Mouse (Mus musculus): ENCODE results near the gene Hdac9.

The Hdac9 gene

DNA sequence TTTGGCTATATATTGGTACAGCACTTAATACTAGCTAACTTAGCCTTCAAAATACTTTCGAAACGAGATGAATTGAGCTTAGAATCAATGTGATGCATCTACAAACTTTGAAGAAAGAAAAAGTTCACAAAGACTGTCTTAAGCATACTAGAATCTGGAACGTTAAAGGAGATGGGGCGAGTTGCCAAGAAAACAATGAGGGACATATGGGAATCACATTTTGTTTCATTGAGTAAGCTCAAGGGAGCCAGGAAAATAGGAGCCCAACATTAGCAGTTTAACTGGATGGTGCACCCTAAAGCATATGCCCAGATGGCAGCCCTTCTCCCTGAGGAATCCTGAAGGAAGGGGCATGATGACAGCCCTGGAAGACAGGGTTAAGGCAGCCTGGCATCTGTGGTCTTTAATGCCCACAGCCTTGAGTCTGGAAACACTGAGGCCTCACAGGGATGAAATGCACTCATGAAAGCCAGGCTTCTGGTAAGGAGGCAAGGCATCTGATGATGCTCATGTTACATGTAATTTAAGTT lies 685.2 kb downstream of the Hdac9 start:
- no peak for DNase-seq (ENCODE audit: low read depth, low spot score)

DNA sequence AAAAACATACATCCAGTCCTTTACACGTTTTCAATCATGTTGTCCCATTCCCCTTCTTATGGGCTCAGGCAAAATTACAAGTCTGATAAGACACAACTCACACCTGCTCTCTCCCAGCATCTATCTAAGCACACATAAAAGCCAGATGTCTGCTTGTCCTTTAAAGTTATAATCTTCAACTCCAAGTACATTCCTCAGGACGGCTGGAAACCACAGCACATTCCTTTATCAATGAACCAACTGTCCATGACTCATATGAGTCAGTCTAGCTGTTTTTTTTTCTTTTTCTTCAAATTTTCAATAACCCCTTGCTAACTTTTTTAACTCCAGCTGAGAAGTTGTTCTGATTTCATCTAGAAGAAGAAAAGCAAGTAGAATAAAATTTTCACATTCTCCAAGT lies 692.4 kb downstream of the Hdac9 start:
- DNase-seq (ENCODE audit: low read depth, low spot score): no peak

DNA sequence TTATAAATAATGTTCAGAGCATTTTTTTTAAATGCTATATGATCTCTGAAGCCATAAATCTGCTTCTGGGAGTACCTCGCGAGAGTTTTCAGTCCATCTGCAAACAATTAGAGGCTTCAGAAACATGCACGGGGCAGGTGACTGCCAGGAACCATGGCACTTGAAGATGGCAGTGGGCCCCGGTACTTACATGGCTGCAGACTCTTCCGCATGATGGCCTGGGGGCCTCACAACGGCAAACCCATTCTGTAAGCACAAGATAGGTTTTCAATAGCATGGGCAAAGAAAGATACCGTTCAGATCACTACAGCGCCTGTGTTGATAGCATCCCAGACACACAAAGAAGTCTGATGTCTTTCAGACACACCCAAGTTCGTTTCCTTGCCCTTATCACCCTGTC lies 695.9 kb downstream of the Hdac9 start:
- no peak for DNase-seq (ENCODE audit: low read depth, low spot score)

DNA sequence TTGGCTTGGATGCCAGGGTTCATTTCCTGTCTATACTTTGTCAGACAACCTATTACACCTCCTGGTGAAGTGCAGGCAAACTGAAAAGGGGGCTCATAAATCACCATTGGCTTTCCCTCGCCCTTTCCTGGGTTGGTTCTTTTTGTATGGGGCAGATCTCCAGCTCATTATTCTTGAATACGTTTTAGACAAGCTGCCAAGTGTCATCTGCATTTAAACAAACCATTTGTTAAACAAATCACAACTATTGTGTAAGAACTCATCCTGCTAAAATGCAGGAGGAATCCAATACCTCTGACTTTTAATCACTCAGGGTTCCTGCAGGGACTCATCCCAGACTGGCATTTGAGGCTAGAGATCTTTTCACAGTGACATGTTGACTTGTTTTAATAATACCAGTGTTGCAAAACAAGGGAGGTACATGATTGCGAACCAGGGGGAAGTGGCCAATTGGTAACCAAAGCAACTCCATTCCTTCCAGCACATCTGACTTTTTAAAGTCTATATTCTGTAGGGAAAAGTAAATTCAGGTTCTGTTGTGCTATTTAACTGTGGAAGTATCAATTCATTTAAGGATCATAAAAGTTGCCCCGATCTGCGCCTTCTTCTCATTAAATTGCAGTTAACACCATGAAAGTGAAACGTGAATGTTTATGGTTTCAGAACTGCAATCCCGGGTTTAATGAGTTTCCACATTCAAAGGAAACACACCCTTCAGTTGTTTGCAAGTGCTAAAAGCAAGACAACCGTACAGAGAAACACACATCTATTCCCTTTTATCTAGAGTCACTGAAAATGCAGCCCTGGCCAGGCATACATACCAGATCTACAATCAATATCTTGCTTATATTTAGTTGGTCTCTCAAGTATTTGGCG lies 696.6 kb downstream of the Hdac9 start:
- DNase-seq (ENCODE audit: low read depth, low spot score): no peak

DNA sequence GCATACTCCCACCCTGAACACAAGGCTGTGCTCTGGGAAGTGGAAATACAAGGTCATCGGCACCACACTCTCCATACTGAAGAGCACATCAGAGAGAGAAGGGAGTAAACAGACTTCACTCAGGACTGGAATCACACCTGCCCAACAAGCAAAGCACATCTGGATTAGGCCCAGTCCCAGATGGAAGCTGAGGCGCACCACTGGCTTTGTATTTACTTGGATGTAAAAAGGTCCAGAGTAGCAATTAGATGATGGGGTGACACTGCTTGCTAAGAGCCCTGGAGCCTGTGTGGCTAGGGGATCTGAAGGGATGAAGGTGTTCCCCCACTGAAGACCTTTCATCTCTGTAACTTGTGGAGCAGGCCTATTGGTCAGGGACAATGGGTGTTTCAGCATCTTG lies 698.3 kb downstream of the Hdac9 start:
- DNase-seq (ENCODE audit: low read depth, low spot score): no peak

DNA sequence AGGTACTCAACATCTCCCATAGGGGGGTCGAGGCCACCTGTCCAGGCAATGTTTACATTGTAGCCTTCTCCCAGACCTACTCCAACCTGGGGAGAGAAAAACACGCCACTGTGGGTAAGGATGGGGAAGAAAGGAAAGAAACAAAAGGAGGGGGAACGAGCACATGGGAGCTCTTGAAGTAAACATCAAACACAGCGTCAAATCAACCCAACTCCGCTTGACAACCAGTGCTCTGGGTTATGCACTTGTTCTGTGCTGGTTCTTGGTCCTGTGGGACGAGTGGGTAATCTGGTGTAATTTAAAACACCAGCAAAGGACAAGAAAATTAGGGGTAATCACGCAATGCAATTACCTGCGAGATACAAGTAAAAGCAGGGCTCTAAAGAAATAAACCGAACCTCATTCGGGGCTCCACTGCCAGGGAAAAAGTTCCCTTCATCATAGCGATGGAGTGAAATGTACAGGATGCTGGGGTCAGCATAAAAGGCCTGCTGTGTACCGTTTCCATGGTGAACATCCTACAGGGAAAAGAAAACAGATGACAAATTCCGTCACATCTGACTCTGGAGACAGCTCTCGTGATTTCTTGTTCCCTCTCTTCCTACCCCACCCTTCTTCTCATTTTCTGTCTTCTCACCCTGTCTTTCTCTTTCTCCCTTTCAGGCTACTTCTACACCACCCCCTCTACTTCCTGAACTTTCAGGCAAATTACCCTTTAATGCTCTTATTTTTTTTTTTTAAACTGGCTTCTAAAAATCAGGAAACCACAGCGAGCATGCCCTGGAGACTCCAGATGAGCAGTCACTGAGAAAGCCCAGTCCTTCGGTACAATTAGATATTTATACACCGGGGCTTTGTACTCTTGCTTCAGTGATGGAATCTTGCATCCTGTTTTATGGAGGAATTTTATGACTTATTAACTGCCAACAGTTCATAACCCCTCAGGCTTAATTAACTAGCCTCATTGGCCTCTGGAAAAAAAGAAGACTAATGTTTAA lies 701.6 kb downstream of the Hdac9 start:
- no peak for DNase-seq (ENCODE audit: low read depth, low spot score)

DNA sequence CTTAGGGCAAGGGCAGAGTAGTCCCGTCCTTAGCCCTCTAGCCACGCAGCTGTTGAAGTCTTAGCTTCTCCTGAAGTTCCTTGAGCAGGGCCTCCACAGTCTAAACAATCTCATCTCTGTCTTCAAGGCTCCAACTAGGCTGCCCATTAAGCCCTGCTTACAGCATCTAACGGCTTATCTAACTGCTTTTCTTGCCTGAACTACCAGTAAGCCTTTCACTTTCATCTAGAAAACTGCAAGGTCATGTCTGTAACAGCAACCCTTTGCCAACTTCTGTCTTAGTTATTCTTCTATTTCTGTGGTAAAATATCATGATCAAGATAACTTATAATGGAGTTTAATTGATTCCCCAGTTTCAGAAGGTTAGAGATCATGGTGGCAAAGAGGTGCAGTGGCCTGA lies 704.7 kb downstream of the Hdac9 start:
- DNase-seq (ENCODE audit: low read depth, low spot score): no peak

DNA sequence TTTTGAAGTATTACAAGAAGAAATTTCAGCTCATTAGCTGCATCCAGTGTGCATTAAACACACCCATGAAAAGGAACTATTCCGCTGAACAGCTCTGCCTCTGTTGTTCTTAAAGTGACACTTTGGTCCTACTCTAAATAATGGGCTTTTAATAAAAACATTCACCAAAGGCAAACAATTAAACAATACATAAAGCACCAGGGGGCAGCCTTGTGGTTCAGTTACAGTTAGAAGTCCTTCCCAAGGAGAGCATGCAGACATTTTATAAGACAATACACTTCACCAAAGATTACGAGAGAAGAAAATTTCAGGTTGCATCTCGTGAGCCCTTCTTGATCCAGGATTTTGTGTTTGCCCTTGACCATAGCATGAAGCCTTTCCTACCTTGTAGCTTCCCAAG lies 715.4 kb downstream of the Hdac9 start:
- no peak for DNase-seq (ENCODE audit: low read depth, low spot score)

DNA sequence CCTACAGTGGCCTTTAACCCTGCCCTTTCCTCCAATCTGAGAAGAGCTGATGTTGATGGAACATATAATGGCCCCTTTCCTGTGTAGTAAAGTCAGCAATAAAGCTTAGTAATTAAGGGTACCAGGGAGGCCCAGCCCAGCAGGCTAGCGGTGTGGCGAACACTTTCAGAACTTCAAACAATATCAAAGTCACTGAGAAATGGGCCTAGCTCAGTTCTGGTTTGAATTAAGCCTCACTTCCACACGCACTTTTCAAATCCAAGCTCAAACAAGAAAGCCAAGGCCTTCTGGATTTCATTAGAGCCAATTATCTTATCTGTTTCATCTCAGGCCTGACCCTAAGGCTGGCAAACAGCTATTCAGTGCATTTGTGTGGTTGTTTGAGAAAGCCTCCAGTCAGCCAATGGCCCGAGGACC lies 716.9 kb downstream of the Hdac9 start:
- DNase-seq (ENCODE audit: low read depth, low spot score): no peak

DNA sequence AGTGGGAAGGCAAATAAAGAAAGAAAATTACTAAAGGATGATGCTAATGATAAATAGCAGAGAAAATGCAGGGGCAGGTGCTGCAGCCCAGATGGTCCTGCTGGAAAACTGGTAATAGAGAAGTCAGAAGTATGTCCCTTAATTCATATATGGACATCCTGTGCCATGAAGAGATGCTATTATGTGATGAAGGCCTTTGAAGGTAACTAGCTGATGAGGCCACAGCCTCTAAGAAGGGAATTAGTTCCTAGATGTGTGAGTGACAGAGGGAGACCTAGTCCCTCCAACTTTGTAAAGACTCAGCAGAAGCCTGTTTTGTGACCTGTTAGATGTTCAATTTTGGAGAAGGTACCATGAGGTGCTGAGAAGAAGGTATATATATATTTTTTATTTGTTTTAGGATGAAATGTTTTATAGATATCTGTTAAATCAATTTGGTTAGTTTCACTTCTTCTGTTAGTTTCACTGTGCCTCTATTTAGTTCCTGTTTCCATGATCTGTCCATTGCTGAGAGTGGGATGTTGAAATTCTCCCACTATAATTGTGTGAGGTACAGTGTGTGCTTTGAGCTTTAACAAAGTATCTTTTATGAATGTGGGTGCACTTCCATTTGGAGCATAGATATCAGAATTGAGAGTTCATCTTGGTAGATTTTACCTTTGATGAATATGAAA lies 721.6 kb downstream of the Hdac9 start:
- no peak for DNase-seq (ENCODE audit: low read depth, low spot score)

DNA sequence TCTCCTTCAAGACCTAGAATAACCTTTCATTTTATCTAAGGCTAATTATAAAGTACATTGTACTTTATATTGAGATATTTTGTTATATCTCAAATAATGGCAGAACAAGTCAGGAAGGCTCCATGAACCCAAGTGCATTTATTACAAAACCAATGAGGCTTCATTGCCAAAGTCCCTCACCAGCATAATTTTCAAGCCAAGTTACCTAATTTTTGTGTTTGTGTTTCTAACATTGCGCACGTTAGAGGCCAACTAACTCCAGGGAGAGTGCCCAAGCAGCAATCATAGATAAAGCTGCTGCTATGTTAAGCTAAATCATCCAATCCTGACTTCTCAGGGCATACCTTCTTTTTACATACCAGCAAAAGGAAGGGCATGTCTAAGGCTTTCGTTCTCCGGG lies 722.8 kb downstream of the Hdac9 start:
- DNase-seq (ENCODE audit: low read depth, low spot score): no peak

DNA sequence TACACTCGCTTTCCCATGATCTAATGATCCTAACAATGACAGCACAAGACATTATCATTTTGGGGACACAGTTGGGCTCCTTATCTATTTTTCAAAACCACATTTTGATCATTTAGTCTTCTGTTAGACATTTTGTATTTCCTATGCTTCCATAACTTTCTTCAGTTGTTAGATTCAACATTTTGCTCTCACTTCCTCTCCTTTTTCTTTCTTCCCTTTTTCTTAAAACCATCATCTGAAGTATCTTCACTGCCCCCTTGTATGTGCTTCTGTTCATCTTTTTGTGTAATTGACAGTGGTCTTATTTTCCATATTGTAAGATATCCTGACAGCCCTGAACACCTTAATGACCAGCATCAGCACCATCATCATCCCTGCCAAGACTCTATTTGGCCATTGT lies 725.6 kb downstream of the Hdac9 start:
- DNase-seq (ENCODE audit: low read depth, low spot score): no peak

DNA sequence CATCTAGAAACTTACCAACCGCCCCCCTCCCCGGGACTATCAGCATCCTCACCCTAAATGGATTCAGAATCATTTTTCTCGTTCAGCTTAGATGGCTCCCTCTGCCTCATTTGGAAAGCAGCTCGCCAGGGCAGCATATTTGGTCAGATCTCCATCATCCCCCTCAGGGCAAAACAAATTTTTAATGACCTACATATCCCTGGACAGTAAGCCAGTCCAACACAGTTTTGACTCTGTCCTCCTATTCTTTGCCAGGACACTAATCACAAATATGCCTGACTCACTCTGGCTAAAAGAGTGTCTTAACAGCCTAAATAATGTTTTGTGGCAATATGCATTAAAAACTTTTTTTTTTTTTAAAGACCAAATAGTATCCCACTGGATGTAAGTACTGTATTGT lies 738.0 kb downstream of the Hdac9 start:
- DNase-seq (ENCODE audit: low read depth, low spot score): no peak

DNA sequence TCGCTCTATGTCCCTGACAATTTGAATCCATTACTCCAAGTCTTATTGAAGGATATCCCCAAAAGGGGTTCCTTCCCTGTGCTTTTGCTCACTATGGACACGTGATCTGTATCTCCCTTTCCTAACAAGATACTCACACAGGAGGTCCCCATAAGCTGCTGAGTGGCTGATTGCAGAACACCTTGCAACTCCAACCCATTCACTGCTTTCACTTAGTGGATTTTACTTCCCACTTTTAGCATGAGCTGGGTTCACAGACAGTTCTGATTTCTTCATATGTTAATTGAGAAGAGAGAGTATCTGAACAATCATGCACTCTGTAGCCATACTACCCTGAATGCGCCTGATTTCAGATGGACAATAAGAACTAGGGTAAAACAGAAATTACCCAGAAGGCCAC lies 740.1 kb downstream of the Hdac9 start:
- DNase-seq (ENCODE audit: low read depth, low spot score): no peak

DNA sequence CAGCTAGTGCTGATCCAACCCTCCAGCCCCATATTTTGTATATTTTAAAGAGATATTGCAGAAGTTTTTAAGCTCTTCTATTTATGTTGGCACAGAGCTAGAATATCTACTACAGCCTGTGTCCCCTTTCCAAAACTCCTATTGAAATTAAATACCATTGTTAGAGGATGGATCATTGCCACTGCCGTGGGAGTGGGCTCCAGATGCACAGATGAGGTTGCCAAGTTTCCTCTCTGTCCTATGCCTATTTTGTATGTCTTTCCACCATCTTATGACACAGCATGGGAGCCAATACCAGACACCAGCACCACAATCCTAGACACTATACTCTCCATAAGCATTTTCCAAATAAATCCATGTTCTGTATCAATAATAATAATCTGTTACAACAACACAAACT lies 743.9 kb downstream of the Hdac9 start:
- no peak for DNase-seq (ENCODE audit: low read depth, low spot score)

DNA sequence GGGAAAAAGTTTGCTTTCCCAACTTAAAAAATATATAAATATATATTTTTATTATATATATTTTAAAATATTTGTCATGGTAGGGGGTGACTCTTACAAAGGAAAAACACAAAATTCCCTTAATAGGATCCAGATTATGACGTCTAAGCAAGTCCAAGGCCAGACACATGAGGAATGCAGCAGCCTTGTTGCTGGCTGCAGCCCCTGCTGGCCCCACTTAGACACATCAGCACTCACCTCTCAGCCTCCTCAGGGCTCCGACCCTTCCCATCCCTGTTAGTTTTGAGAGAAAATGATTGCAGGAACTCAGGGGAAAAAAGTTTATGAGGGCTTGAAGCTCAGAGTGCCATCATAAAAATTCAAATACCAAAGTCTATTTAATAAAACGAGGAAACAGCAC lies 746.3 kb downstream of the Hdac9 start:
- no peak for DNase-seq (ENCODE audit: low read depth, low spot score)

DNA sequence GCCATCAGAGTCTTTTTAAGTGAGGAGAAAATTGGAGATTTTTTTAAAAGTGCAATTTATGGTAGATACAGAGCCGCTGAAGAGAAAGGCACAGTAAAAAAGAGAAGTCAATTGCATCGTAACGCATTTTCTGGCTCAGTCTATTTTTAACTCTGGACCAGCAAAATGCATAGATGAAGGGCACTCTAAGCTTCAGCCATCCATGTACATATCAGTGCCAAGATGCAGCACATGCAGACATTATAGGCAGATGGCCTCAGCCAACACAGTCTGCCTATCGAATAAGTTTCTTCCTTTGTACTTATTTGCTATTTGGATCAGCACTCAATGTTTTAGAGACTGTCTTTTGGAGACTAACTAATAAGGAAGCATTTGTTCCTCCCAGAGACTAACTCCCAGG lies 751.2 kb downstream of the Hdac9 start:
- no peak for DNase-seq (ENCODE audit: low read depth, low spot score)

DNA sequence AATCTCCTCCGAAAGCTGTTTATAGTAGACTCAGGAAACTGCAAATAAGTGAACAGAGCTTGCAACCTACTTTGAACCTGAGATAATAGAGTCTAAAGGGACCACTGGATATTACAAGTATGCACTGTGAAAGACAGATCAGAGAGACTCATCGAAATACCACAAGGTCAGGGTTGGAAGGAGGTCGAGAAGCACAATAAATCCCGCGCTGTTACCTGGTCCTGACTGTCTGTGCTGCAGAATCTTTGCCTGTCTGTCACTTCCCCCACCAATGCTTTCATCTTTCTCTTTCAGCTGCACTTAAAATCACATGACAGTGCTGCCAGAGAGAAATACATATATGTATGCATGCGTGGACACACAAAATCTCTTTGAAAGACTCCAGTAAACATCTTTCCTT lies 760.6 kb downstream of the Hdac9 start:
- DNase-seq (ENCODE audit: low read depth, low spot score): no peak

DNA sequence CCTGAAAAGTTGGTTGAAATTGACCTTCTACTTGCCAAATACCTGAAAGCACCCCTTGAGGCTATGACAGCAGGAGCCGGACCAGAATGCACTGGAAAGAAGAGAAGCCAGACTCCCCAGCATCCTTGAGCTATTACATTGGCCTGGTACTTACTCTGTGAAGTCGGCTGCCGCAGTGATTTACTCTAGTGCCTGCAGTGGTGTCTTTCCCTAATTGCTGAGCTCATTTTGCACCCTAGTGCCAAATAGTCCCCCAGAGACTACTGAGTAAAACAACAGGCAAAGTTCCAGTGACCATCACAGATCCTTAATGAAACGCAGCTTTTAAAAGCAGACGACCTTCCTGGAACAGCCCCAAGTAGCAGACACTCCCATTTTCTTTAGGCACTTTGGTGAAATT lies 761.2 kb downstream of the Hdac9 start:
- DNase-seq (ENCODE audit: low read depth, low spot score): no peak

DNA sequence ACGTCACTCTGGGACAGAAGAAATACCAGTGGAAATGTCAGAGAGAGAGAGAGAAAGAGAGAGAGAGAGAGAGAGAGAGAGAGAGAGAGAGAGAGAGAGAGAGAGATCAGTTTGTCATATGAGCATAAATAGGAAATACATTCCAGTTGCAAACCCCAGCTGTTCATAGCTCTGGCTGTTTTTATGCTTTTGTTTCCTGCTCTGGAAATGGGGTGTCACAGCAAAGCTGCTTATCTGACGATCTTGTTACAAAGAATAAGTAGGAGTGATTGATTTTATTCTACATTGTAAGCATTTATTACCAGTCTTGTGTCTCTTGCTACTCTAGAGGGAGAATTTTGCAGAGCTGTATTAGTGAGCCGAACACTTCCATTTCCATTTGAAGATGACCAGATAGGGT lies 762.1 kb downstream of the Hdac9 start:
- DNase-seq (ENCODE audit: low read depth, low spot score): no peak

DNA sequence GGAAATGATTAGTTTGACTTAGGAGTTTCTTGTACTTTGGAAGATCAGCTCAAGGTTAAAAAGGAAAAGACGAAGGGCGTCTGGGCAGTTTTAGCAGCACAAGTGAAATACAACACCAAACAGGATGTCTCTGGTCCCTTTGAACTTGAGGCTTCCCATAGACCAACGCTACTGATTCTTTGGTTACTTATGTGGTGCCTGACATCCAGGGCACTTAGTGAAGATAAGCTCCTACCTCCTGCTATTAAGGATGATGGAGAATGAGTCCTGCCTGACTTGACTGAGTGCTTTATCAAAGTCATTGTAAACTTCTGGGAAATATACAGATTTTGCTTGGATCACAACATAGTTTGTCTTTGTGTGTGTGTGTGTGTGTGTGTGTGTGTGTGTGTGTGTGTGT lies 765.6 kb downstream of the Hdac9 start:
- no peak for DNase-seq (ENCODE audit: low read depth, low spot score)

DNA sequence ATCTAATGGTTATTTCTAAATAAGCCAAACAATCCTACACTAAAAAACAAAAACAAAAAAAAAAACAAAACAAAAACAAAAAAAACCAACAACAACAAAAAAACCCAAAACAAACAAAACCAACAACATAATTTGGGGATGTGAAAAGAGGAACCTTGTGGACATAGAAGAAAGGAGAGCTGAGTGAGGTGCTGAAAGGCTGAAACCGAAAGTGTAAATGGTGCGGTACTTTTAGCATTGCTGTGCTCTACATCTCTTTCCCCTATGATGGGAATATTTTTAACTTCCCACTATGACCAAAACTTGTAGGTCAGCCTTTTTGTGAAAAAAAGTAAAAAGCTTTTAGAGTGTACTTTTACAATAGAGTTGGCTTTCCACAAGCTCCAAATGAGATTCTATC lies 774.2 kb downstream of the Hdac9 start:
- DNase-seq (ENCODE audit: low read depth, low spot score): no peak

Data from retina, adult 2 months (tissue).